Mouse (Mus musculus) liver, postnatal 0 days (tissue): ENCODE measurements around the gene Rnf25. TPM values are rescaled to one million over a fixed set of nuclear protein-coding genes. Genes with fewer than 3 reads are reported as not detected.

Source experiments
- ATAC-seq: fragments of 200-750 bp; cut with Nextera tagmentation; 2 replicates; pipeline ENCODE4 v1.8.0; 2017; ENCODE audit warnings: mild to moderate bottlenecking, moderate library complexity
- DNase-seq: peaks from one replicate; pipeline ENCODE4 v3.0.0-alpha.2; 2016
- H3K27ac ChIP-seq: fragments of 300-500 bp; sonication (generic); 2 replicates; pipeline ENCODE4 v1.5.1; 2014; ENCODE audit warnings: antibody characterized with exemption, moderate library complexity, mild to moderate bottlenecking, low read depth
- H3K27me3 ChIP-seq: fragments of 300-500 bp; sonication (generic); 2 replicates; pipeline ENCODE4 v1.6.1; 2014; ENCODE audit warnings: low read length, control low read depth, mixed read lengths; ENCODE audit not compliant: insufficient read depth
- H3K36me3 ChIP-seq: fragments of 300-500 bp; sonication (generic); replicated peaks from 2 replicates; pipeline ENCODE4 v1.6.1; 2014; ENCODE audit warnings: mild to moderate bottlenecking, control low read depth, low read length, moderate library complexity, mixed read lengths; ENCODE audit not compliant: insufficient read depth
- H3K4me1 ChIP-seq: fragments of 300-500 bp; sonication (generic); 2 replicates; pipeline ENCODE4 v1.6.1; 2014; ENCODE audit warnings: antibody characterized with exemption, mild to moderate bottlenecking, control low read depth; ENCODE audit not compliant: insufficient read depth
- H3K4me2 ChIP-seq: fragments of 300-500 bp; sonication (generic); 2 replicates; pipeline ENCODE4 v1.6.1; 2014; ENCODE audit warnings: low read depth, mild to moderate bottlenecking, low read length, moderate library complexity, mixed read lengths
- H3K4me3 ChIP-seq: fragments of 300-500 bp; sonication (generic); 2 replicates; pipeline ENCODE4 v1.5.1; 2014; ENCODE audit warnings: low read depth, low read length
- H3K9ac ChIP-seq: fragments of 300-500 bp; sonication (generic); replicated peaks from 2 replicates; pipeline ENCODE4 v1.6.1; 2014; ENCODE audit warnings: mild to moderate bottlenecking, moderate library complexity
- H3K9me3 ChIP-seq: fragments of 300-500 bp; sonication (generic); 2 replicates; pipeline ENCODE4 v1.6.1; 2016; ENCODE audit warnings: mild to moderate bottlenecking, control low read depth, low read length, mixed read lengths
- CTCF ChIP-seq: sonication (generic); IDR thresholded peaks from 2 replicates; pipeline ENCODE4 v1.5.1; 2016; ENCODE audit warnings: antibody characterized with exemption, low read depth
- EP300 ChIP-seq: IDR thresholded peaks from 2 replicates; pipeline ENCODE4 v1.6.1; 2016; ENCODE audit warnings: antibody characterized with exemption, low read depth, mild to moderate bottlenecking
- WGBS: fragments of 180-500 bp; shearing (Covaris S2); extraction: QIAGEN DNeasy Blood & Tissue Kit; methylation state at CpG from one replicate; pipeline ENCODE4 v1.1.7; 2014; ENCODE audit not compliant: insufficient replicate concordance; 5-methylcytosine and 5-hydroxymethylcytosine counted together
- microRNA-seq: library from miRNA; unstranded; fragments of <30 nt; microRNA quantifications from one replicate; pipeline ENCODE4, GENCODE M21; 2016
- polyA plus RNA-seq: library from polyadenylated mRNA; unstranded; fragments of >200 nt; fragmentation: Nextera tagmentation; extraction: Ambion mirVana; gene quantifications from 2 replicates; pipeline ENCODE4 v1.2.1, GENCODE M21; 2015

Gene Rnf25
- polyA plus RNA-seq, 1 experiment from 2014 or later = 10.8 TPM

DNA sequence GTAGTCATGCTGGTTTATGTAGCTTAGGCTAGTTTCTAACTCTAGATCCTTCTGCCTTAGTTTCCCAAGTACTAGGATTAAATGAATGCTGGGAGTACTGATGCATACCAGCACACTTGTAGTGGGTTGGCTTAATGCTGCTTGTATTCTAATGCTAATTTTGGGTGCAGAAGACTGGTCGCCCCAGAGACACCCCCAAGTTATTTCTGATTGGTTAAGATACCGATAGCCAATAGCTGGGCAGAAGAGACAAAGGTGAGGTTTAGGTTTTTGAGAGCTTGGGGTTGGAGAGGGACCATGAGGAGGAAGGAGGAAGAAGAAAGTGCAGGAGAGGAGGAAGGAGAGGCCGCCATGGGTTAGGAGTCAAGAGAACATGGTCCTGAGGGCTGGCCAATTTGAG, 18.6 kb downstream of the Rnf25 start:
- no peak for TF ChIP-seq EP300
- Histone ChIP-seq H3K27me3 (no peaks in the 10 kb centered on the region), H3K36me3 (peaks cover 24% of the 10 kb centered on the region), H3K9me3 (no peaks in the 10 kb centered on the region), H3K9ac (no peak overlapping the region), H3K4me3 (no peak overlapping the region), H3K4me2 (no peak overlapping the region), H3K27ac (no peak overlapping the region), H3K4me1 (peaks cover 8% of the 10 kb centered on the region)
- ATAC-seq = no peak
- DNase-seq = no peak
- 81% methylated on average over 3 of the region's 3 CpGs for WGBS

DNA sequence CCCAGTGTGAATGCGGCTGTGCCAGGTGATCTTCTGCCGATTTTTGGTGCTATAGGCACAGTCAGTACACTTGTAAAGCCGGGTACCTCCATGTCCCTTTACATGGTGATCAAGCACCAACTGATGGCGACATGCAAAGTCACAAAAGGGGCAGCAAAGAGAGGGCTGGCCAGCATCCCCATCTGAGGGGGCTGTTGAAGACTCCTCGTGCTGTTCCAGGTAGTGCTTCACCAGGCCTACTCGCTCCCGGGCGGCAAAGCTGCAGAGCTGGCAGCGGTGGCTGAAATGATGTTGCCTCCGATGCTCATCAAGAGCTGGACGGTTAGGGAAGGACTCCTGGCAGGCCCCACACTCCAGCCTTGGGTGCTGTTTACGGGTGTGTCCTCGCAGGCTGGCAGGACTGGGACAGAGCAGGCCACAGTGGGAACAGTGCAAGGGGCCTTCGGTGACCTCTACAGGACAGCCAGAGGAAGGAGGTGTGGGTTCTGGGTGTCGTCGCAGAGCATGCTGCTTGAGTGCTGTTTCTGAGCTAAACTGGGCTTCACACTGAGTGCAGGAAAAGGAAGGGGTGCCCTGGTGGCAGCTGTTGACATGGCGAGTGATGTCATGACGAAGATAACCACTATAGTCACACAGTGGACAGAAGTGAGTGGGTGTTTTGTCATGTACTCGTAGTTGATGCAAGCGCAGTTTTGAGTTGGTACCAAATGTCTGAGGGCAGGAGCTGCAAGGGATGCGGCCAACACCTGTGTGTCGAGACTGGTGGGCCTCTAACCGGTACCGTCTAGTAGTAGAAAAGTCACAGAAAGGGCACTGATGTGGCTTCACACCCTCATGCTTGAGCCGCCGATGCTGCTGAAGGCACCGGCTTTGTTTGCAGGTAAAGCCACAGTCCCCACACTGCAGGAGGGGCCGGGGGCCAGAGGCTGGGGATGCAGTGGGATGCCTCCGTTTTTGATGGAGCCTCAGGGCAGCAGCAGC, 31.2 kb downstream of the Rnf25 start:
- peaks cover 70% of the 10 kb centered on the region for H3K36me3 ChIP-seq
- ATAC-seq (no peak), DNase-seq (no peak)
- H3K4me3 ChIP-seq = no peak overlapping the region
- 85% methylated on average over 29 of the region's 29 CpGs for WGBS
- H3K4me2 ChIP-seq = no peak overlapping the region
- H3K9me3 ChIP-seq = no peaks in the 10 kb centered on the region
- peak; percentile 9; the same call in 1 of the 2 replicates for TF ChIP-seq CTCF
- no peak for TF ChIP-seq EP300
- H3K4me1 ChIP-seq = no peaks in the 10 kb centered on the region
- no peak overlapping the region for H3K9ac ChIP-seq
- no peak overlapping the region for H3K27ac ChIP-seq
- H3K27me3 ChIP-seq = no peaks in the 10 kb centered on the region

DNA sequence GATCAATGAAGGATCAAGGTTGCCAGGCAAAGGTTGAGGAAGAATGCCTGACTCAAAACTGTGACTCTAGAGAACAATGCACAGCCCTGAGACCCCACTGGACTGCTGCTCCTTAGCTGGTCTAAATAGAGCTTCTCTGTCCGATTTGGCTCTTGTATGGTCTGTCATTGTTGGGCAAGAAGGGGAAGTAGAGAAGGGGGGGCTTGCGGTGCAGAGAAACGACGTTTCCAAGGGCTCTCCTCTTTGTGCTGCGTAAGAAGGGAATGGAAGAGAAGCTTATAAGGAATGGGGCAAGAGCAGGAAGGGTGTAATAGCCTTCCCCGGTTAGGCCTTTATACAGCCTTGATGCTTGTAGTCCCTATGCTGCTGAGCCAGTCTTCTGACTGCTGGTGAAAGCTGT, 35.4 kb downstream of the Rnf25 start:
- Histone ChIP-seq H3K27me3 (no peaks in the 10 kb centered on the region), H3K4me2 (no peak overlapping the region), H3K27ac (no peak overlapping the region), H3K9ac (no peak overlapping the region), H3K4me3 (no peak overlapping the region), H3K4me1 (no peaks in the 10 kb centered on the region), H3K36me3 (peaks cover 38% of the 10 kb centered on the region), H3K9me3 (no peaks in the 10 kb centered on the region)
- 63% methylated on average over 6 of the region's 6 CpGs for WGBS
- DNase-seq = no peak
- TF ChIP-seq EP300 (no peak), CTCF (no peak)
- no peak for ATAC-seq

DNA sequence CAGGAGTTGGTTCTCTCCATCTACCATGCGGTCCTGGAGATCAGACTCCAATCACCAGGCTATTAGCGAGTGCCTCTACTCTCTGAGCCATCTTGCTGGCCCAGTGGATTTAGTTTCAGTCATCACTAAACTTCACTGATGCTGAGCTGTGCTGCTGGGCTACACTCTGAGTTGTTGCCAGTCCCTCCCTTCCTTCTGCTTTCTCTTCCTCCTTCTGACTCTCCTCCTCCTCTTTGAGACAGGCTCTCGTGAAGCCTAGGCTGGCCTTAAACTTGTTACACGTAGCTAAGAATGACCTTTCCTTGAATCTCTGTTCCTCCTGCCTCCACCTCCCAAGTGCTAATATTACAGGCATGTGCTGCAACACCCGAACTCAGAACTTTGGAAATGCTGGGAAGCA, 42.1 kb downstream of the Rnf25 start:
- DNase-seq (no peak), ATAC-seq (no peak)
- Histone ChIP-seq H3K36me3 (no peaks in the 10 kb centered on the region), H3K4me1 (no peaks in the 10 kb centered on the region), H3K27ac (no peak overlapping the region), H3K9me3 (no peaks in the 10 kb centered on the region), H3K9ac (no peak overlapping the region), H3K27me3 (no peaks in the 10 kb centered on the region), H3K4me2 (no peak overlapping the region), H3K4me3 (no peak overlapping the region)
- no peak for TF ChIP-seq CTCF
- TF ChIP-seq EP300 = no peak
- WGBS = 66% methylated on average over 5 of the region's 5 CpGs

DNA sequence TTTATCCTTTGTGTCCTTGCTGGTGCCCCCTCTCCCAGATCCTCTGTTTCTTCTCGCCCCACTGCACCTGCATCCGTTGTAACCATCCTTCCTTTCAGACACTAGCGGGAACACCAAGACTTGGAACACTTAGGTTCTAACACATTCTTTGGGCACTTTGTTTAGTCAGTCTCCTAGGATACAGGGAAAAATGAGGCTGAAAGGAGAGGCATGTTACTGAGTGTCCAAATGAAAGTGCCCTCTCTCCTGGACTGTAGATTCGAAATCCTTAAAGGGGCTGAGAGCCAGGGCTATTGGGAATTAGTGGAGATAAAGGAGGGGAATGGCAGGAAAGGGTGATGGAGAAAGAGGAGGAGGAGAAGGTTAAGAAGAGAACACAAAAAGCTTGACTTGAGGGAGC, 57.0 kb downstream of the Rnf25 start, which contains the start of gene Usp37:
Gene Usp37 (minus strand): TSS at position 101 of the 400 bp plus-strand sequence.
- peaks cover 3% of the 10 kb centered on the region; the same call in 1 of the 2 replicates for H3K27me3 ChIP-seq
- H3K4me1 ChIP-seq = no peaks in the 10 kb centered on the region
- H3K36me3 ChIP-seq = no peaks in the 10 kb centered on the region
- H3K27ac ChIP-seq = no peak within 1 kb of the TSS
- no peak within 1 kb of the TSS for H3K4me2 ChIP-seq
- ATAC-seq = no peak
- H3K4me3 ChIP-seq = no peak within 1 kb of the TSS
- no peak for DNase-seq
- no peaks in the 10 kb centered on the region for H3K9me3 ChIP-seq
- TF ChIP-seq EP300 (no peak), CTCF (no peak)
- no peak within 1 kb of the TSS for H3K9ac ChIP-seq
- WGBS = 75% methylated on average over 4 of the region's 4 CpGs

Small RNAs within 50 kb of the gene (microRNA-seq; reads per million reads assigned to microRNA genes)
- not detected for gene Gm25035

Other genes starting within 250 kb of the Rnf25 start
- gene Catip, start 239.3 kb downstream of the Rnf25 start, polyA plus RNA-seq = 0.11 TPM in 1 of 2 replicates, not detected in the other
- 12.8 and 15.1 TPM in 2 replicates for gene Slc11a1, start 226.2 kb downstream of the Rnf25 start, polyA plus RNA-seq
- gene Ctdsp1, start 209.9 kb downstream of the Rnf25 start, polyA plus RNA-seq = 40.0 and 40.4 TPM in 2 replicates
- 0.13 and 0.19 TPM in 2 replicates for gene Vil1, start 192.0 kb downstream of the Rnf25 start, polyA plus RNA-seq
- 23.2 and 23.3 TPM in 2 replicates for gene Cnot9, start 95.3 kb downstream of the Rnf25 start, polyA plus RNA-seq
- 0.20 and 0.28 TPM in 2 replicates for gene Plcd4, start 58.5 kb downstream of the Rnf25 start, polyA plus RNA-seq
- 4.9 and 5.4 TPM in 2 replicates for gene Usp37, start 57.1 kb downstream of the Rnf25 start, polyA plus RNA-seq
- 0.77 and 1.1 TPM in 2 replicates for gene Zfp142, start 13.2 kb downstream of the Rnf25 start, polyA plus RNA-seq
- 5.2 and 5.8 TPM in 2 replicates for gene Bcs1l, start 13.1 kb downstream of the Rnf25 start, polyA plus RNA-seq
- gene Stk36, start within 50 bp of the Rnf25 start, polyA plus RNA-seq = 0.30 and 0.32 TPM in 2 replicates
- gene Ttll4, start 60.3 kb upstream of the Rnf25 start, polyA plus RNA-seq = 2.4 and 2.5 TPM in 2 replicates
- 30.0 and 31.5 TPM in 2 replicates for gene Cyp27a1, start 112.2 kb upstream of the Rnf25 start, polyA plus RNA-seq
- gene Prkag3, start 147.8 kb upstream of the Rnf25 start, polyA plus RNA-seq = 0.04 and 0.11 TPM in 2 replicates
- gene Wnt6, start 170.5 kb upstream of the Rnf25 start, polyA plus RNA-seq = 0.07 and 0.12 TPM in 2 replicates
- gene Wnt10a, start 190.1 kb upstream of the Rnf25 start, polyA plus RNA-seq = 0.09 and 0.18 TPM in 2 replicates